Mouse (Mus musculus) testis, adult 2 months (tissue): ENCODE measurements around the gene Tacc3.

Source experiments
- CTCF ChIP-seq: fragments of 200-500 bp; IDR thresholded peaks from 2 replicates; pipeline ENCODE4 v1.5.1; 2012; ENCODE audit warnings: low read depth, mild to moderate bottlenecking, inconsistent platforms, low read length, moderate library complexity; ENCODE audit not compliant: control insufficient read depth, insufficient read depth, insufficient replicate concordance
- POLR2A ChIP-seq: fragments of 200-500 bp; IDR thresholded peaks from 2 replicates; pipeline ENCODE4 v1.6.1; 2012; ENCODE audit warnings: low read depth, mild to moderate bottlenecking, inconsistent platforms, low read length, moderate library complexity; ENCODE audit not compliant: control insufficient read depth

DNA sequence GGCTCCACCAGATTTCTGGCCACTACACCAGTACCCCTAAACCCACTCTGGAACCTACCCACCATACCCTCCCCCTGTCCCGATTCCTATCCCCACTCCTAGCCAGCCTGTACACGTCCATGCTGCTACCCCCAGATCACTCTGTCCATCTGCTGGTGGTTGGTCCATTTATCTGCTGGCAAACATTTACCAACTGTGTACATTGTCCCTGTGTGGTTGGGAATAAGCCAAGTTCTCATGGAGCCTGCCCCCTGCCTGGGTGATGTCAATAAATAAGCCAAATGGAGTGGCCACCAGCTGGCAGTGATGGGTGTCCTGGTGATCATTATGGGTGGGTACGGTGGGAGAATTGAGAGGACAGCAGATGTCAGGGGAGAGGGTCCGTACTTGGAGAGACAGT, 29.2 kb downstream of the Tacc3 start:
- no peak for TF ChIP-seq CTCF
- TF ChIP-seq POLR2A: no peak
